Mouse (Mus musculus): ENCODE measurements around the gene Map10. TPM values are rescaled to one million over a fixed set of nuclear protein-coding genes. Genes with fewer than 3 reads are reported as not detected.

The Map10 gene
- polyA plus RNA-seq, 1 experiment from 2014 or later, result 8.0 TPM

DNA sequence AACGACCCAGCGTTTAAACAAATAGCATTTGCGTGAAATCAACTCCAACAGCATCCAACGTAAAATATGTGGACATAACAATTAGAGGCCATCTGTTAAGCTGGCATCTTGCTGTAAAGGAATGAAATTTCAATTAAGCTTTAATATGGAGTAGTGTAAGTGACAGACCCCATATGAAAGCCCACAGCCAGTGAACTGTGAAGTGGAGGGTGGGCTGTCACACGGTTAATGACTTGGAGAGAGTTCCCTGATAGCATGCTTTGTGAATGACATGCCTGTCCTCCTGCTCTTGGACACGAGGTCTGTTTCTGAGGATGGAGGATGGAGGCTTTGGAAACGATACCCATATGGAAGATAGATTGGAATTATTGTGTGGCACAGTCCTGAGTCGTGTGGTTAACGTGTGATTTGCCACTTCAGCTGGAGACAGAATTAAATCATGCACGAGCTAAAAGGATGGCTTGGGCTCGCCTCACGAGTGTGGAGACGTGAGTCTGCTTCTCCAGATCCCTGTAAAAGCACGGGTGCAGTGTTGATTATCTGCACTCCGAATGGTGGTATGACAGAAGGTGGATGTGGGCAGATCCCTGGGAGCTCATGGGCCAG lies 33.4 kb downstream of the Map10 start:
- no peaks in the 10 kb centered on the region for H3K36me3 ChIP-seq
- WGBS, result 88% methylated on average over 15 of the region's 15 CpGs
- no peak for DNase-seq (ENCODE audit: low spot score)
- H3K27me3 ChIP-seq (ENCODE audit: low read depth, poor library complexity, severe bottlenecking), result no peaks in the 10 kb centered on the region
- no peaks in the 10 kb centered on the region for H3K9me3 ChIP-seq (replicated peaks)
- H3K27ac ChIP-seq (replicated peaks), result no peak overlapping the region
- peaks cover 12% of the 10 kb centered on the region; the same call in 1 of the 2 replicates for H3K4me1 ChIP-seq
- H3K4me3 ChIP-seq, result no peak overlapping the region

DNA sequence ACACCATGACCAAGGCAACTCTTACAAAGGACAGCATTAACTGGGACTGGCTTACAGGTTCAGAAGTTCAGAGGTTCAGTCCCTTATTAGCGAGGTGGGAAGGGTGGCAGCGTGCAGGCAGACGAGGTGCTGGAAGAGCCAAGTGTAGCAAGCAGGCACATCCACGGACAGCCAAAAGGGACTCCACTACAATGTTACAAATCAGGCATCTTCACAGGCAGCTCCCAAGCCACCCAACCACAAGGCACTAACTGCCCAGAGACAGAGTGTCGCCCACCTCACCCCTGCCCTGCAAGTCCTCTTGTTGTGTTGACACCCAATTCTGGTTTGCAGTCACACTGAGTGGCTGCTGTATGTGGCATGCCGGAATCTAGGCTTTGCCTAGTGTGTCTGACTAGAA lies 34.8 kb downstream of the Map10 start:
- no peaks in the 10 kb centered on the region for H3K36me3 ChIP-seq
- H3K9me3 ChIP-seq (replicated peaks), result no peaks in the 10 kb centered on the region
- H3K27me3 ChIP-seq (ENCODE audit: low read depth, poor library complexity, severe bottlenecking), result no peaks in the 10 kb centered on the region
- H3K4me3 ChIP-seq, result no peak overlapping the region
- no peak overlapping the region for H3K27ac ChIP-seq (replicated peaks)
- 92% methylated on average over 6 of the region's 6 CpGs for WGBS
- H3K4me1 ChIP-seq, result peaks cover 7% of the 10 kb centered on the region; the same call in 1 of the 2 replicates
- no peak for DNase-seq (ENCODE audit: low spot score)

DNA sequence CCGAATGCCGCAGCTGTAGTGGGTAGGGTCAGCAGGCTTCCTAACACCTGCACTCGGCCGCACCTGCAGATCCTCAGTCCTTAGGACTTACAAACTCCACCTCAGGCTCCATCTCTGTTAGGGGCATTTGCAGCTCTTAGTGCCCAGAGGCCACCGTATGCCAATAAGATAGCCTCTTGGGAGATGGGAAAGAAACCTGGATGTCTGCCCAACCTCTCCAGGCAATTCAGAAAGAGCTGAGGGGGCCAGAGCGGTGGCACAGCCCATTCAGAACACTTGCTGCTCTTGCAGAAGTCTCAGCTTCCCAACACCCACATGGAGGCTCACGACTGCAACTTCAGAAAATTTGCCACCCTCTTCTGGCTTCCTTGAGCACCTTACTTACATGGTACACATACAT lies 36.2 kb downstream of the Map10 start:
- Histone ChIP-seq H3K36me3 (no peaks in the 10 kb centered on the region), H3K9me3 (replicated peaks) (no peaks in the 10 kb centered on the region), H3K27me3 (ENCODE audit: low read depth, poor library complexity, severe bottlenecking) (no peaks in the 10 kb centered on the region), H3K4me1 (no peaks in the 10 kb centered on the region), H3K4me3 (no peak overlapping the region), H3K27ac (replicated peaks) (no peak overlapping the region)
- no peak for DNase-seq (ENCODE audit: low spot score)
- 90% methylated on average over 7 of the region's 7 CpGs for WGBS

DNA sequence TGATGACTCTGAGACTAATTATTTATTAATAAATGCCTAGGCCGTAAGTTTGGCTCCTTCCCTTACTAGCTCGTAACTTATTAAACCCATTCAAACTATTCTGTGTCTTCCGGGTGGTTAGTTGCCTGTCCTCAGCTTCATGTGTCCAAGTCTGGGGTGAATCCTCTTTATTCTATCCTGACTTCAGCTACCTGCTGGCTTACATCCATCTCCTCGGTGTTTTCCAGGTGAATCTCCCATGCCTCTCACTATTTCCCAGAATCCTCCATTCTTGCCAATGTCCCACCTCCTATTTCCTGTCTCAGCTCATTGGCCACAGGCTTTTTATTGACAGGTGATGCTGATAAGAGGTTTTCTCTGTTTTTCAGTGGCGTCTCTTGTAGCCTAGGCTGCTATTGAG lies 39.6 kb downstream of the Map10 start:
- Histone ChIP-seq H3K27ac (replicated peaks) (no peak overlapping the region), H3K4me1 (no peaks in the 10 kb centered on the region), H3K36me3 (no peaks in the 10 kb centered on the region), H3K9me3 (replicated peaks) (no peaks in the 10 kb centered on the region), H3K4me3 (no peak overlapping the region), H3K27me3 (ENCODE audit: low read depth, poor library complexity, severe bottlenecking) (no peaks in the 10 kb centered on the region)
- no peak for DNase-seq (ENCODE audit: low spot score)
- 90% methylated on average over 5 of the region's 5 CpGs for WGBS

DNA sequence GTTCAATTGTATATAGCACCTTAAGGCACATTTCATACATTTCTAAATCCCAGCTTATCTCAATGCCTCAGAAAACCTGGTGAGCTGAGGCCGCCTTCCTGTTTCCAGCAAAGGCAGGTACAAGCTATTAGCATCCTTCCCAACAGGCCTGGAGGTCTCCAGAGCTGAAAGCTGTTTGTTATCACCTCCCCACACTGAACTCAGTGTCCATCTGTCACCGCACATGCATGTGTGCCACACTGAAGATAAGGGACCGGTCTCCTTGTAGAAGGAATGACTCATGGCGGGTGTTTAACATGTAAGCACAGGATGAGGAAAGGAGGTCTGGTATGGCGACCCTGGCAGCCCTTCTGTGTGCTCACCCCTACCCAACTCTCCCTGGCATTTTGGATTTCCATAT lies 41.9 kb downstream of the Map10 start:
- no peaks in the 10 kb centered on the region for H3K9me3 ChIP-seq (replicated peaks)
- DNase-seq (ENCODE audit: low spot score), result no peak
- peaks cover 5% of the 10 kb centered on the region for H3K4me1 ChIP-seq
- WGBS, result 89% methylated on average over 5 of the region's 5 CpGs
- H3K36me3 ChIP-seq, result no peaks in the 10 kb centered on the region
- H3K27ac ChIP-seq (replicated peaks), result no peak overlapping the region
- no peak overlapping the region for H3K4me3 ChIP-seq
- H3K27me3 ChIP-seq (ENCODE audit: low read depth, poor library complexity, severe bottlenecking), result no peaks in the 10 kb centered on the region

DNA sequence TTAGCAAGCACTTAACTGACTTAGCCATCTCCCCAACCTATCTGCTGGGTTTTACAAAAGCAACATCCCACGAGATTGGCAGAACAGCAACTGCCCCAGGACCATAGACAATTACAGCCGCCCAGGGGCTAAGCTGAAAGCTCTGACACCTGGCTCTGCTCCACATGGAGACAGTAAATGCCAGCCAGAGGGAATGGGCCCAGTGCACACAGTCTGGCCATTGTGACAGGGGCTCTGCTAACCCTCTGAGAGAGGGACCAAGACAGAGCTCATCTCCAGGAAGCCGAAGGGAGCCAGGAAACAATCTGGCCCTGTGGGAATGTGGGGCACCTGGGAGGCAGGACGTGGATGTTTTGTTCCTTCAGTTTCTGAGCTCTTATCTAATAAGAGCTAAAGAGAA lies 46.6 kb downstream of the Map10 start:
- Histone ChIP-seq H3K36me3 (no peaks in the 10 kb centered on the region), H3K27me3 (ENCODE audit: low read depth, poor library complexity, severe bottlenecking) (no peaks in the 10 kb centered on the region), H3K27ac (replicated peaks) (peak overlapping the region; percentile 46; the same call in 1 of the 2 replicates), H3K4me3 (no peak overlapping the region), H3K4me1 (peaks cover 16% of the 10 kb centered on the region), H3K9me3 (replicated peaks) (no peaks in the 10 kb centered on the region)
- 47% methylated on average over 4 of the region's 4 CpGs for WGBS
- DNase-seq (ENCODE audit: low spot score), result no peak

DNA sequence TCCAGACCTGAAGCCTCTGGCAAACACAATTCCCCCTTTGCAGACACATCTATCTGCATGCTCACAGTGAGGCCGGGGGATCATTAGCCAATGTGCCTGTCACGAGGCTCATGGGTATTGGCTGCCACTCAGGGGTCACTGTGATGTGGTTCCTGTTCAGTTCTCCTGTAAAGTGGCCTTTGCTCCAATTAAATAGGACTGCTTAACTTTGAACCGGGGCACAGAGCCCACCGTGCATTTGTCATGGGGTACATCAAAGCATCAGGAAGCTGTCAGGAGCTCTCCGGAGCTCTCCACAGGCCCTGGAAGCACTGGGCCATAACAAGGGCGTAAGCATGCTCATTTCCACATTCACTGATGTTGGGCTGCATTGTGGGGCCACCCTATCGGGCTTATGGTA lies 47.0 kb downstream of the Map10 start:
- no peaks in the 10 kb centered on the region for H3K27me3 ChIP-seq (ENCODE audit: low read depth, poor library complexity, severe bottlenecking)
- no peaks in the 10 kb centered on the region for H3K36me3 ChIP-seq
- no peak for DNase-seq (ENCODE audit: low spot score)
- 38% methylated on average over 7 of the region's 7 CpGs for WGBS
- H3K4me3 ChIP-seq, result no peak overlapping the region
- H3K4me1 ChIP-seq, result peaks cover 16% of the 10 kb centered on the region
- H3K9me3 ChIP-seq (replicated peaks), result no peaks in the 10 kb centered on the region
- H3K27ac ChIP-seq (replicated peaks), result peak overlapping the region; percentile 46; the same call in 1 of the 2 replicates

DNA sequence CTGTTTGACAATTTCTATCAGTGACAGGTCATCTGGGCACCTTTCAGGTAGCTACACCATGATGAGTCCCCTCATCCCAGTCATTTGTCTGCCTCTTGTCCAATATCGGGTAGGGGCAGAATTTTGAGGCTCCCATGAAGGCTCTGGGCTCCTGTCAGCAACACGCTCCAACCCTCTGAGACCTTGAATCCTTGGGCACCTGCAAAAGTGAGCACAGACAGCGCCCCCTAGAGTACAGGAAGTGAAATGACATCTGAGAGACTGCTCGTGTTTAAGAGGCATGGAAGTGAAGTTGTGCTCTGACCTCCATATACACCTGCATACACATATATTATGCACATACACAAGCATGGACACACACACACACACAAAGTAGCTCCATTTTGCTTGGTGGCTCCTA lies 49.3 kb downstream of the Map10 start:
- Histone ChIP-seq H3K27me3 (ENCODE audit: low read depth, poor library complexity, severe bottlenecking) (no peaks in the 10 kb centered on the region), H3K36me3 (no peaks in the 10 kb centered on the region), H3K4me3 (no peak overlapping the region), H3K9me3 (replicated peaks) (no peaks in the 10 kb centered on the region), H3K27ac (replicated peaks) (no peak overlapping the region), H3K4me1 (peaks cover 16% of the 10 kb centered on the region)
- DNase-seq (ENCODE audit: low spot score), result no peak
- 64% methylated on average over 4 of the region's 4 CpGs for whole genome bisulfite sequencing

DNA sequence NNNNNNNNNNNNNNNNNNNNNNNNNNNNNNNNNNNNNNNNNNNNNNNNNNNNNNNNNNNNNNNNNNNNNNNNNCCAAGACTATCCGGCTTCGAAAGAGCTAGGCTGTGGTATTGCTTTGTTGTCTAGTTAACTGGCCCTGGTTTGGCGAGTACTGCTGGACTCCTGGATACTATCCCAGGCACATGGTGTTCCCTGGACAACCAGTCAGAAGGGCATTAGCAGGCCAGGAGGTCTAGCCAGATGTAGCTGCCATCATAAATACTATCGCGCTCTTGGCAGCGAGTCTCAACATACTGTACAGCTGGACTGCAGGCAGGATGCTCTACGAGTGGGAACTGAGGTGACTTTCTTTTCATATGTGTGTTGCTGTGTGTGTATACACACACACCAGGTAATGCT lies 53.1 kb downstream of the Map10 start:
- 96% methylated on average over 7 of the region's 7 CpGs for WGBS

More for the DNA sequence above, 53.1 kb downstream of the Map10 start:
- Histone ChIP-seq H3K27me3 (ENCODE audit: low read depth, poor library complexity, severe bottlenecking) (no peaks in the 10 kb centered on the region), H3K4me3 (no peak overlapping the region), H3K27ac (replicated peaks) (no peak overlapping the region), H3K36me3 (no peaks in the 10 kb centered on the region), H3K9me3 (replicated peaks) (no peaks in the 10 kb centered on the region), H3K4me1 (peaks cover 5% of the 10 kb centered on the region; the same call in 1 of the 2 replicates)
- DNase-seq (ENCODE audit: low spot score), result no peak

Other genes starting within 250 kb of the Map10 start
- gene Sipa1l2, start 100.0 kb upstream of the Map10 start, polyA plus RNA-seq (2016; fragmentation: Nextera tagmentation; extraction: Ambion mirVana), result 14.8 and 21.9 TPM in 2 replicates
- 18.4 and 19.7 TPM in 2 replicates for gene Ntpcr, start 60.1 kb downstream of the Map10 start, polyA plus RNA-seq (2016; fragmentation: Nextera tagmentation; extraction: Ambion mirVana)
- 0.11 and 0.24 TPM in 2 replicates for gene Pcnx2, start 228.5 kb downstream of the Map10 start, polyA plus RNA-seq (2016; fragmentation: Nextera tagmentation; extraction: Ambion mirVana)
- not detected in 2 replicates for gene Map3k21, start 240.6 kb downstream of the Map10 start, polyA plus RNA-seq (2016; fragmentation: Nextera tagmentation; extraction: Ambion mirVana)

Measured in midbrain, embryonic 10.5 days (tissue).